Mouse (Mus musculus): ENCODE data around the gene Rbks.

The Rbks gene
- long read RNA-seq, experiment 1, transcript Rbks-201 (8 exons, 1,042 nt) = major isoform, 6 of 13 reads
- long read RNA-seq, experiment 1, partial matches to known transcripts = 0 of 13 reads
- long read RNA-seq, experiment 1, other reads (novel, unspliced or antisense) = 7 of 13 reads
- long read RNA-seq, experiment 2, partial matches to known transcripts = 0 of 5 reads
- long read RNA-seq, experiment 2, other reads (novel, unspliced or antisense) = 4 of 5 reads

- intact Hi-C loops (cut with DNase I) = loop anchor here (2.0 to 10.0 kb wide), 5 partner anchors 65 to 498 kb away; partner anchors contain the start of genes Fosl2 and Mrpl33
Observed at GRCm38 (mm10) chr5:31696971-31697643, at the start of gene Rbks. Rbks (minus strand) TSS chr5:31697627.

GRCm38 (mm10) chr5:31742521-31743031 lies 45.1 kb upstream of the Rbks start:
- intact Hi-C loops (cut with DNase I) = no loop called here

- intact Hi-C loops (cut with DNase I) = no loop called here
Observed at GRCm38 (mm10) chr5:31741931-31742330, 44.5 kb upstream of the Rbks start.

GRCm38 (mm10) chr5:31732644-31733338 lies 35.4 kb upstream of the Rbks start:
- intact Hi-C loops (cut with DNase I) = no loop called here

- intact Hi-C loops (cut with DNase I) = no loop called here
Observed at GRCm38 (mm10) chr5:31727456-31727855, 30.0 kb upstream of the Rbks start.

GRCm38 (mm10) chr5:31725885-31726284 lies 28.5 kb upstream of the Rbks start:
- intact Hi-C loops (cut with DNase I) = no loop called here

GRCm38 (mm10) chr5:31724519-31724918 lies 27.1 kb upstream of the Rbks start:
- intact Hi-C loops (cut with DNase I) = no loop called here

GRCm38 (mm10) chr5:31715486-31716150 lies 18.2 kb upstream of the Rbks start:
- intact Hi-C loops (cut with DNase I) = loop anchor here (5.0 kb wide), 2 partner anchors 47 to 137 kb away; no protein-coding TSS in a partner anchor

GRCm38 (mm10) chr5:31713841-31714264 lies 16.4 kb upstream of the Rbks start:
- intact Hi-C loops (cut with DNase I) = loop anchor here (5.0 kb wide), 1 partner anchor 423 kb away; the partner anchor contains the start of gene Fosl2

GRCm38 (mm10) chr5:31713280-31713711 lies 15.9 kb upstream of the Rbks start:
- intact Hi-C loops (cut with DNase I) = loop anchor here (5.0 kb wide), 1 partner anchor 424 kb away; the partner anchor contains the start of gene Fosl2

GRCm38 (mm10) chr5:31709389-31709788 lies 12.0 kb upstream of the Rbks start:
- intact Hi-C loops (cut with DNase I) = no loop called here

GRCm38 (mm10) chr5:31706826-31707225 lies 9.4 kb upstream of the Rbks start:
- intact Hi-C loops (cut with DNase I) = no loop called here

- intact Hi-C loops (cut with DNase I) = no loop called here
Observed at GRCm38 (mm10) chr5:31704971-31705370, 7.5 kb upstream of the Rbks start.

- intact Hi-C loops (cut with DNase I) = loop anchor here (5.0 to 10.0 kb wide), 4 partner anchors 67 to 495 kb away; partner anchors contain the start of genes Fosl2 and Mrpl33
Observed at GRCm38 (mm10) chr5:31699397-31699796, 2.0 kb upstream of the Rbks start.

GRCm38 (mm10) chr5:31698931-31699330 lies 1.5 kb upstream of the Rbks start:
- intact Hi-C loops (cut with DNase I) = loop anchor here (5.0 to 10.0 kb wide), 4 partner anchors 67 to 496 kb away; partner anchors contain the start of genes Fosl2 and Mrpl33

- intact Hi-C loops (cut with DNase I) = loop anchor here (5.0 to 10.0 kb wide), 4 partner anchors 66 to 496 kb away; partner anchors contain the start of genes Fosl2 and Mrpl33
Observed at GRCm38 (mm10) chr5:31698297-31698726, 885 bp upstream of the Rbks start.

- intact Hi-C loops (cut with DNase I) = loop anchor here (2.0 to 10.0 kb wide), 5 partner anchors 65 to 497 kb away; partner anchors contain the start of genes Fosl2 and Mrpl33
Observed at GRCm38 (mm10) chr5:31697644-31698296, 343 bp upstream of the Rbks start, which contains the start of gene Babam2. Babam2 (plus strand) TSS chr5:31697684.

GRCm38 (mm10) chr5:31693191-31693590 lies 4.2 kb downstream of the Rbks start:
- intact Hi-C loops (cut with DNase I) = loop anchor here (10.0 kb wide), 1 partner anchor 502 kb away; no protein-coding TSS in a partner anchor

GRCm38 (mm10) chr5:31687972-31688371 lies 9.5 kb downstream of the Rbks start:
- intact Hi-C loops (cut with DNase I) = no loop called here

GRCm38 (mm10) chr5:31686040-31686439 lies 11.4 kb downstream of the Rbks start:
- intact Hi-C loops (cut with DNase I) = no loop called here

Data from adrenal gland (tissue).